Mouse (Mus musculus) bone marrow, adult 2 months (tissue): Measurements from ENCODE around the gene Ddx1. TPM values are rescaled to one million over a fixed set of nuclear protein-coding genes. Genes with fewer than 3 reads are reported as not detected.

Experiments
- H3K27ac ChIP-seq: fragments of 200-500 bp; 2 replicates; pipeline ENCODE4 v1.5.1; 2012; ENCODE audit warnings: low read depth, mild to moderate bottlenecking, control low read depth, inconsistent platforms, low read length; ENCODE audit not compliant: control insufficient read depth, poor library complexity, insufficient read depth
- H3K4me1 ChIP-seq: fragments of 200-500 bp; 2 replicates; pipeline ENCODE4 v1.6.1; 2011; ENCODE audit warnings: low read length; ENCODE audit not compliant: control insufficient read depth, insufficient read depth
- H3K4me3 ChIP-seq: fragments of 200-500 bp; replicated peaks from 2 replicates; pipeline ENCODE3; 2011; ENCODE audit warnings: mild to moderate bottlenecking, low read depth, low read length, control low read depth; ENCODE audit not compliant: control insufficient read depth
- CTCF ChIP-seq: fragments of 200-500 bp; IDR thresholded peaks from 2 replicates; pipeline ENCODE4 v1.5.1; 2011; ENCODE audit warnings: low read length, control low read depth; ENCODE audit not compliant: control insufficient read depth, insufficient read depth
- POLR2A ChIP-seq: fragments of 200-500 bp; IDR thresholded peaks from 2 replicates; pipeline ENCODE4 v1.6.1; 2011; ENCODE audit warnings: low read depth, mild to moderate bottlenecking, control low read depth, low read length, borderline replicate concordance; ENCODE audit not compliant: control insufficient read depth
- WGBS: fragments of 180-500 bp; shearing (Covaris S2); methylation state at CpG from one replicate; pipeline ENCODE4 v1.1.7; 2018; 5-methylcytosine and 5-hydroxymethylcytosine counted together
- polyA plus RNA-seq: library from polyadenylated mRNA; stranded (reverse); fragments of >200 nt; gene quantifications from 2 replicates; pipeline ENCODE4 v1.2.4, GENCODE M21; 2011; ENCODE audit warnings: low replicate concordance; ENCODE audit not compliant: missing spikeins, insufficient read depth, insufficient read length

The Ddx1 gene
- polyA plus RNA-seq, 1 experiment: 38.7 TPM

GRCm38 (mm10) chr12:13249573-13249919, 533 bp upstream of the Ddx1 start:
- TF ChIP-seq CTCF (no peak), POLR2A (no peak)
- no peak overlapping the region for H3K27ac ChIP-seq
- 84% methylated on average over 3 of the region's 3 CpGs for WGBS
- H3K4me3 ChIP-seq: no peak overlapping the region
- H3K4me1 ChIP-seq: no peaks in the 10 kb centered on the region

GRCm38 (mm10) chr12:13242453-13242852, 6.6 kb downstream of the Ddx1 start:
- no peak for TF ChIP-seq POLR2A
- TF ChIP-seq CTCF: no peak

GRCm38 (mm10) chr12:13218101-13218514, 30.9 kb downstream of the Ddx1 start:
- Histone ChIP-seq H3K4me1 (no peaks in the 10 kb centered on the region), H3K27ac (no peak overlapping the region), H3K4me3 (no peak overlapping the region)
- TF ChIP-seq CTCF (no peak), POLR2A (no peak)
- WGBS: 94% methylated on average over 8 of the region's 8 CpGs

More at GRCm38 (mm10) chr12:13242453-13242852, 6.6 kb downstream of the Ddx1 start:
- H3K4me1 ChIP-seq: no peaks in the 10 kb centered on the region
- H3K4me3 ChIP-seq: no peak overlapping the region
- no peak overlapping the region for H3K27ac ChIP-seq

- TF ChIP-seq CTCF (no peak), POLR2A (no peak)
- WGBS: 77% methylated on average over 3 of the region's 3 CpGs
- H3K27ac ChIP-seq: no peak overlapping the region
Observed at GRCm38 (mm10) chr12:13217568-13217967, 31.4 kb downstream of the Ddx1 start.

GRCm38 (mm10) chr12:13216501-13217103, 32.4 kb downstream of the Ddx1 start:
- no peak for TF ChIP-seq CTCF
- no peak for TF ChIP-seq POLR2A
- WGBS: 69% methylated on average over 5 of the region's 5 CpGs
- Histone ChIP-seq H3K4me3 (no peak overlapping the region), H3K4me1 (no peaks in the 10 kb centered on the region), H3K27ac (no peak overlapping the region)

More at GRCm38 (mm10) chr12:13217568-13217967, 31.4 kb downstream of the Ddx1 start:
- Histone ChIP-seq H3K4me3 (no peak overlapping the region), H3K4me1 (no peaks in the 10 kb centered on the region)

- TF ChIP-seq CTCF (peak; percentile 91), POLR2A (no peak)
- Histone ChIP-seq H3K27ac (no peak overlapping the region), H3K4me1 (no peaks in the 10 kb centered on the region), H3K4me3 (no peak overlapping the region)
- 44% methylated on average over 11 of the region's 11 CpGs for WGBS
Observed at GRCm38 (mm10) chr12:13214345-13215278, 34.4 kb downstream of the Ddx1 start.

- TF ChIP-seq POLR2A (no peak), CTCF (no peak)
- 44% methylated on average over 11 of the region's 11 CpGs for WGBS
- Histone ChIP-seq H3K27ac (no peak overlapping the region), H3K4me1 (no peaks in the 10 kb centered on the region), H3K4me3 (no peak overlapping the region)
Observed at GRCm38 (mm10) chr12:13211746-13212482, 37.1 kb downstream of the Ddx1 start.

- WGBS: 84% methylated on average over 13 of the region's 13 CpGs
- no peak for TF ChIP-seq CTCF
- no peak for TF ChIP-seq POLR2A
- no peaks in the 10 kb centered on the region for H3K4me1 ChIP-seq
- H3K4me3 ChIP-seq: no peak overlapping the region
- H3K27ac ChIP-seq: no peak overlapping the region
Observed at GRCm38 (mm10) chr12:13209692-13210377, 39.2 kb downstream of the Ddx1 start.
